Mouse (Mus musculus): ENCODE measurements around the gene Ifna11.
"Not testable (repeated sequence)": the region's sequence is repeated elsewhere in the genome, so short reads cannot be mapped to it uniquely, and the experiment has no call there.

Gene Ifna11

GRCm38 (mm10) chr4:88819659-88820058, at the start of gene Ifna11:
Ifna11 (plus strand) TSS chr4:88819959.
- no peak within 1 kb of the TSS for H3K4me3 ChIP-seq (replicated peaks; ENCODE audit: low read length)
- no peaks in the 10 kb centered on the region for H3K27me3 ChIP-seq (ENCODE audit: insufficient read depth, low read length)
- TF ChIP-seq NANOG (IDR thresholded peaks at IDR 0.05; ENCODE audit: borderline replicate concordance, low read length) (no peak), CTCF (conservative IDR thresholded peaks at IDR 0.05; ENCODE audit: low read length) (no peak), POU5F1 (IDR thresholded peaks at IDR 0.05; ENCODE audit: borderline replicate concordance, low read length) (no peak)
- H3K4me1 ChIP-seq (replicated peaks; ENCODE audit: low read depth, low read length), result no peaks in the 10 kb centered on the region
- no peaks in the 10 kb centered on the region for H3K36me3 ChIP-seq (ENCODE audit: insufficient read depth, low read length)
- H3K9me3 ChIP-seq (ENCODE audit: low read length), result no peaks in the 10 kb centered on the region

GRCm38 (mm10) chr4:88773534-88773933, 46.2 kb upstream of the Ifna11 start, which contains the start of gene Gm13290:
Gm13290 (plus strand) TSS chr4:88773834.
- H3K36me3 ChIP-seq (ENCODE audit: insufficient read depth, low read length); H3K4me3 ChIP-seq (replicated peaks; ENCODE audit: low read length); H3K27me3 ChIP-seq (ENCODE audit: insufficient read depth, low read length); H3K4me1 ChIP-seq (replicated peaks; ENCODE audit: low read depth, low read length); H3K9me3 ChIP-seq (ENCODE audit: low read length): not testable (repeated sequence)

- not testable (repeated sequence) for H3K36me3 ChIP-seq (ENCODE audit: insufficient read depth, low read length)
These were observed 43.1 kb upstream of the Ifna11 start, which contains the start of gene Gm13289 for GRCm38 (mm10) chr4:88776622-88777021. Gm13289 (plus strand) TSS chr4:88776922.

GRCm38 (mm10) chr4:88779550-88779949, 40.2 kb upstream of the Ifna11 start, which contains the start of gene Gm13272:
Gm13272 (plus strand) TSS chr4:88779850.
- not testable (repeated sequence) for H3K9me3 ChIP-seq (ENCODE audit: low read length); H3K4me3 ChIP-seq (replicated peaks; ENCODE audit: low read length); H3K36me3 ChIP-seq (ENCODE audit: insufficient read depth, low read length); H3K4me1 ChIP-seq (replicated peaks; ENCODE audit: low read depth, low read length); H3K27me3 ChIP-seq (ENCODE audit: insufficient read depth, low read length)

More at GRCm38 (mm10) chr4:88776622-88777021, 43.1 kb upstream of the Ifna11 start, which contains the start of gene Gm13289:
- not testable (repeated sequence) for H3K4me1 ChIP-seq (replicated peaks; ENCODE audit: low read depth, low read length); H3K4me3 ChIP-seq (replicated peaks; ENCODE audit: low read length); H3K9me3 ChIP-seq (ENCODE audit: low read length); H3K27me3 ChIP-seq (ENCODE audit: insufficient read depth, low read length)

GRCm38 (mm10) chr4:88780320-88780719, 39.4 kb upstream of the Ifna11 start:
- H3K4me3 ChIP-seq (replicated peaks; ENCODE audit: low read length); H3K36me3 ChIP-seq (ENCODE audit: insufficient read depth, low read length); H3K27me3 ChIP-seq (ENCODE audit: insufficient read depth, low read length); H3K9me3 ChIP-seq (ENCODE audit: low read length); H3K4me1 ChIP-seq (replicated peaks; ENCODE audit: low read depth, low read length): not testable (repeated sequence)

- not testable (repeated sequence) for H3K4me3 ChIP-seq (replicated peaks; ENCODE audit: low read length); H3K4me1 ChIP-seq (replicated peaks; ENCODE audit: low read depth, low read length); H3K9me3 ChIP-seq (ENCODE audit: low read length); H3K36me3 ChIP-seq (ENCODE audit: insufficient read depth, low read length); H3K27me3 ChIP-seq (ENCODE audit: insufficient read depth, low read length)
These were observed 37.9 kb upstream of the Ifna11 start, which contains the start of gene Ifnz for GRCm38 (mm10) chr4:88781831-88782230. Ifnz (plus strand) TSS chr4:88782131.

GRCm38 (mm10) chr4:88782335-88782734, 37.4 kb upstream of the Ifna11 start:
- H3K27me3 ChIP-seq (ENCODE audit: insufficient read depth, low read length); H3K4me1 ChIP-seq (replicated peaks; ENCODE audit: low read depth, low read length); H3K36me3 ChIP-seq (ENCODE audit: insufficient read depth, low read length); H3K4me3 ChIP-seq (replicated peaks; ENCODE audit: low read length); H3K9me3 ChIP-seq (ENCODE audit: low read length): not testable (repeated sequence)

GRCm38 (mm10) chr4:88785409-88785808, 34.4 kb upstream of the Ifna11 start, which contains the start of gene Gm13276:
Gm13276 (plus strand) TSS chr4:88785709.
- H3K27me3 ChIP-seq (ENCODE audit: insufficient read depth, low read length); H3K4me3 ChIP-seq (replicated peaks; ENCODE audit: low read length); H3K36me3 ChIP-seq (ENCODE audit: insufficient read depth, low read length); H3K9me3 ChIP-seq (ENCODE audit: low read length); H3K4me1 ChIP-seq (replicated peaks; ENCODE audit: low read depth, low read length): not testable (repeated sequence)

GRCm38 (mm10) chr4:88788402-88788801, 31.4 kb upstream of the Ifna11 start, which contains the start of gene Gm13277:
Gm13277 (plus strand) TSS chr4:88788632.
- not testable (repeated sequence) for H3K4me3 ChIP-seq (replicated peaks; ENCODE audit: low read length); H3K4me1 ChIP-seq (replicated peaks; ENCODE audit: low read depth, low read length); H3K9me3 ChIP-seq (ENCODE audit: low read length); H3K27me3 ChIP-seq (ENCODE audit: insufficient read depth, low read length); H3K36me3 ChIP-seq (ENCODE audit: insufficient read depth, low read length)

- H3K36me3 ChIP-seq (ENCODE audit: insufficient read depth, low read length); H3K9me3 ChIP-seq (ENCODE audit: low read length); H3K27me3 ChIP-seq (ENCODE audit: insufficient read depth, low read length); H3K4me3 ChIP-seq (replicated peaks; ENCODE audit: low read length); H3K4me1 ChIP-seq (replicated peaks; ENCODE audit: low read depth, low read length): not testable (repeated sequence)
These were observed 28.5 kb upstream of the Ifna11 start, which contains the start of gene Gm13278 for GRCm38 (mm10) chr4:88791250-88791649. Gm13278 (plus strand) TSS chr4:88791550.

- not testable (repeated sequence) for H3K27me3 ChIP-seq (ENCODE audit: insufficient read depth, low read length); H3K9me3 ChIP-seq (ENCODE audit: low read length); H3K4me1 ChIP-seq (replicated peaks; ENCODE audit: low read depth, low read length); H3K4me3 ChIP-seq (replicated peaks; ENCODE audit: low read length); H3K36me3 ChIP-seq (ENCODE audit: insufficient read depth, low read length)
These were observed 25.7 kb upstream of the Ifna11 start, which contains the start of gene Gm13275 for GRCm38 (mm10) chr4:88793936-88794675. Gm13275 (plus strand) TSS chr4:88794487.

- H3K4me3 ChIP-seq (replicated peaks; ENCODE audit: low read length); H3K27me3 ChIP-seq (ENCODE audit: insufficient read depth, low read length); H3K4me1 ChIP-seq (replicated peaks; ENCODE audit: low read depth, low read length); H3K36me3 ChIP-seq (ENCODE audit: insufficient read depth, low read length); H3K9me3 ChIP-seq (ENCODE audit: low read length): not testable (repeated sequence)
These were observed 22.7 kb upstream of the Ifna11 start, which contains the start of gene Gm13279 for GRCm38 (mm10) chr4:88797097-88797496. Gm13279 (plus strand) TSS chr4:88797397.

GRCm38 (mm10) chr4:88799365-88799764, 20.4 kb upstream of the Ifna11 start, which contains the start of gene Gm13285:
Gm13285 (plus strand) TSS chr4:88799665.
- not testable (repeated sequence) for H3K4me3 ChIP-seq (replicated peaks; ENCODE audit: low read length); H3K36me3 ChIP-seq (ENCODE audit: insufficient read depth, low read length); H3K9me3 ChIP-seq (ENCODE audit: low read length); H3K4me1 ChIP-seq (replicated peaks; ENCODE audit: low read depth, low read length); H3K27me3 ChIP-seq (ENCODE audit: insufficient read depth, low read length)

- H3K36me3 ChIP-seq (ENCODE audit: insufficient read depth, low read length); H3K9me3 ChIP-seq (ENCODE audit: low read length); H3K4me1 ChIP-seq (replicated peaks; ENCODE audit: low read depth, low read length); H3K4me3 ChIP-seq (replicated peaks; ENCODE audit: low read length): not testable (repeated sequence)
- peaks cover 16% of the 10 kb centered on the region for H3K27me3 ChIP-seq (ENCODE audit: insufficient read depth, low read length)
These were observed 16.8 kb upstream of the Ifna11 start, which contains the start of gene Gm13287 for GRCm38 (mm10) chr4:88802954-88803353. Gm13287 (plus strand) TSS chr4:88803254.
